Mouse (Mus musculus) C2C12 (cell line): ENCODE measurements at regions not wholly inside any gene's neighbourhood (a gene's known extent, or its start where the extent isn't known, plus 50 kb on each side); places are given as distances from the start of the nearest gene placed in this dataset.

ENCODE experiments used
- CEBPB ChIP-seq: IDR thresholded peaks from one replicate; pipeline ENCODE4 v1.6.1; 2011; ENCODE audit warnings: low read depth, mild to moderate bottlenecking, control low read depth, moderate library complexity
- CTCF ChIP-seq: IDR thresholded peaks from one replicate; pipeline ENCODE4 v1.5.1; 2011; ENCODE audit not compliant: control insufficient read depth, insufficient read depth, insufficient read length
- FOSL1 ChIP-seq: IDR thresholded peaks from one replicate; pipeline ENCODE4 v1.8.0; 2011; ENCODE audit warnings: mild to moderate bottlenecking, low read length; ENCODE audit not compliant: poor library complexity, insufficient read depth, severe bottlenecking
- MAX ChIP-seq: IDR thresholded peaks from one replicate; pipeline ENCODE4 v1.6.1; 2011; ENCODE audit warnings: mild to moderate bottlenecking, control low read depth
- MYOD1 ChIP-seq: IDR thresholded peaks from one replicate; pipeline ENCODE4 v1.6.1; 2011; ENCODE audit warnings: low read depth; ENCODE audit not compliant: control insufficient read depth, insufficient read length
- MYOG ChIP-seq: IDR thresholded peaks from one replicate; pipeline ENCODE4 v1.6.1; 2011; ENCODE audit not compliant: control insufficient read depth, insufficient read length; ENCODE audit errors: extremely low read depth
- USF1 ChIP-seq: IDR thresholded peaks from one replicate; pipeline ENCODE4 v1.6.1; 2011; ENCODE audit warnings: low read depth, mild to moderate bottlenecking, control low read depth, moderate library complexity

DNA sequence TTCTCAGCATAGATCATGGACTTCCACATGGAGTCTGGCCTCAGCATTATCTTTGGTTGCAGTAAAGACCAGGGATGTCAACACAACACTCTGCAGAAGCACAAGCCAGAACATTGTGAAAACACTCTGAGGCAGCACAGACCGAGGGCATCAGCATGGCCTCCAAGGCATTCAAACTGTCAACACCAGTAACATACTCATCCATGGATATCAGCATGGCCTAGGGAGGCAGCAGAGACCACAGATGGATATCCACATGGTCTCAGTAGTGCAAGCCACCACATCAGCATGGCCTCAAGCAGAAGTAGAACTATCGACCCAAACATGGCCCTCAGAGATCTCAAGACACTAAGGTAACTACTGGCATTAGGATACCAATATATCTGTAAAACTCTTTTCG lies 935.8 kb downstream of the Slitrk1 start:
- no peak for TF ChIP-seq MAX
- TF ChIP-seq CTCF: no peak
- TF ChIP-seq MYOD1: no peak
- no peak for TF ChIP-seq USF1
- no peak for TF ChIP-seq CEBPB
- TF ChIP-seq MYOG: no peak
- TF ChIP-seq FOSL1: no peak
